Mouse (Mus musculus): Measurements from ENCODE around the gene Znhit2. TPM values are rescaled to one million over a fixed set of nuclear protein-coding genes. Genes with fewer than 3 reads are reported as not detected.

Znhit2 gene
- polyA plus RNA-seq, 1 experiment from 2014 or later: 38.7 TPM

DNA sequence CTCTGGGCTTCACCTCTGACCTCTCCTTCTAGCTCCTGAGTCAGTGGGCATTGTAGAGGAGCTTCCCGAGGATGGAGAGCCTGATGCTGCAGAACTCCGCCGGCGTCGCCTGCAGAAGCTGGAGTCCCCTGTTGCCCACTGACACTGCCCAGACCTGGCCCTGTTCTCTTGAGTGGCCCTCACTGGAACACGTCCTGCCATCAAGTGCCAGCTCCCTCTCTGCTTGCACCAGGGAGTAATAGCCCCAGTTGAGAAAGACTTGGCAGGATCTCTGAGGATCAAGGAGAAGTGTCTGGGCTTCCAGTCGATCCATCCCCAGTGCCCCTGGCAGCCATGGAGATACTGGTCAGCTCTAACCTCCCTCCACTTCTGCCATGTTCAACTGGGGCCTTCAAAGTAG is 8.5 kb upstream of the Znhit2 start:
- Histone ChIP-seq H3K27me3 (ENCODE audit: poor library complexity, severe bottlenecking) (no peaks in the 10 kb centered on the region), H3K4me3 (peak overlapping the region; percentile 8; the same call in 1 of the 2 replicates), H3K36me3 (replicated peaks) (peaks cover 87% of the 10 kb centered on the region), H3K4me1 (peaks cover 26% of the 10 kb centered on the region), H3K27ac (no peak overlapping the region), H3K9me3 (no peaks in the 10 kb centered on the region)
- DNase-seq (ENCODE audit: extremely low spot score, low spot score): no peak
- 86% methylated on average over 7 of the region's 7 CpGs for WGBS

DNA sequence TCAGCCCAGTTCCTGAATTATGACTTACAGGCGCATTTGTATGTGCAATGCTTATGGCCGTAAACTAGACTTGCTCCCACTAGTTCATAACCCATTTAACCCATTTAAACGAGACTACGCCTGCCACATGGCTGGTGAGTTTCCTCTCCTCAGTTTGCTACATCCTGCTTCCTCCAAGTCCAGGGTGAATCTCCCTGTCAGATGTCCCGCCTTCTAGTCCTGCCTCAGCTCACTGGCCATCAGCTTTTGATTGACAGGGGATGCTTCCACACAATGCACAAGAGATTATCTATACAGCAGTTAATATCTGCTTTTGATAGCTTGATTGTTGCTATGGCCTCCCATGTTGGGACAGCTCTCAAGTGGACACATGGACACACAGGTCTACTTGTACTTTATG is 6.7 kb upstream of the Znhit2 start:
- no peaks in the 10 kb centered on the region for H3K27me3 ChIP-seq (ENCODE audit: poor library complexity, severe bottlenecking)
- DNase-seq (ENCODE audit: extremely low spot score, low spot score): no peak
- WGBS: 88% methylated on average over 5 of the region's 5 CpGs
- no peak overlapping the region for H3K4me3 ChIP-seq
- peaks cover 23% of the 10 kb centered on the region for H3K4me1 ChIP-seq
- H3K27ac ChIP-seq: no peak overlapping the region
- peaks cover 79% of the 10 kb centered on the region for H3K36me3 ChIP-seq (replicated peaks)
- no peaks in the 10 kb centered on the region for H3K9me3 ChIP-seq

DNA sequence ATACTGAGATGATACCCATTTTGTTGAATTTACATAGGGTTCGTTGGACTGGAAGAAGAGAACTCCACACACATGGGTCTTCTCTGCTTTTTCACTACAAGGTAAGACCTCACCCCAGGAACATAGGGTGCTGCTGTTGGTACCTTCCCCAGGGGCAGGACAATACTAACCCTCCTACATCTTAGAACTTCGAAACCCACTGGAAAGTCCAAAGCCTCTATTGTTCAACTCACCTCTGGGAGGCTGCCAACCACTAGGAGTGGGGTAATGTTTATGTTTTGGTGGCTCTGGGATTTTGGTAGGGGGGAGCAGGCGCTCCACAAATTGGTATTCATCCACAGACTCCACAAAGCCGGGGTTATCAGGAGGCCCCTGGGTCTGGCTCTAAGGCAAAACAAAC is 4.3 kb upstream of the Znhit2 start:
- no peak for DNase-seq (ENCODE audit: extremely low spot score, low spot score)
- no peaks in the 10 kb centered on the region for H3K9me3 ChIP-seq
- 68% methylated on average over 4 of the region's 4 CpGs for WGBS
- no peaks in the 10 kb centered on the region for H3K27me3 ChIP-seq (ENCODE audit: poor library complexity, severe bottlenecking)
- peak overlapping the region; percentile 98; the same call in 1 of the 2 replicates for H3K27ac ChIP-seq
- peak overlapping the region; percentile 85 for H3K4me3 ChIP-seq
- H3K36me3 ChIP-seq (replicated peaks): peaks cover 68% of the 10 kb centered on the region
- peaks cover 34% of the 10 kb centered on the region for H3K4me1 ChIP-seq

GRCm38 (mm10) chr19:6057313-6058096 is 3.5 kb upstream of the Znhit2 start, which contains the start of the genes Mrpl49 and Fau:
Gene Mrpl49, minus strand, starts transcription at chr19:6057785.
Gene Fau, plus strand, starts transcription at chr19:6057844.
- peak within 1 kb of the TSS; percentile 98 for H3K27ac ChIP-seq
- DNase-seq (ENCODE audit: extremely low spot score, low spot score): peak; percentile 98
- peaks cover 60% of the 10 kb centered on the region for H3K36me3 ChIP-seq (replicated peaks)
- peaks cover 42% of the 10 kb centered on the region for H3K4me1 ChIP-seq
- H3K27me3 ChIP-seq (ENCODE audit: poor library complexity, severe bottlenecking): no peaks in the 10 kb centered on the region
- WGBS: under 1% methylated on average over 60 of the region's 63 CpGs
- H3K9me3 ChIP-seq: no peaks in the 10 kb centered on the region
- peak within 1 kb of the TSS; percentile 85 for H3K4me3 ChIP-seq

DNA sequence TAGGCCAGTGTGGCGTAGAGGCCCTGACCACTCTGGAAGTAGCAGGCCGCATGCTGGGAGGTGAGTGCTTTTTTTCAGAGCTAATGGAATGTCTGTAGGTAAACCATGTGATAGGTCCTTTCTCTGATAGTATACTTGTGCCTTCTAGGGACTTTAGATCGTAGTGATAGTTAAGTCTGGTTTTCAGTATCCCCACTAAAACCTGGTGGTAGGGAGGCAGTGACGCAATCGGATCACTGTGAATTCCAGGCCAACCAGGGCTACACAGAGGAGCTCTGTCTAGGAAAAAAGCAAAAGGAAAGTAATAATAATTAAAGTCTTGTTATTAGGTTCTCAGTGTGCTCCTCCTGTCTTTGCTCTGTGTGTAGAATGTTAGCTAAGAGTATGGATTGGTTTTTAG is 2.5 kb upstream of the Znhit2 start:
- peak overlapping the region; percentile 85 for H3K4me3 ChIP-seq
- DNase-seq (ENCODE audit: extremely low spot score, low spot score): no peak
- peak overlapping the region; percentile 98 for H3K27ac ChIP-seq
- H3K4me1 ChIP-seq: peaks cover 49% of the 10 kb centered on the region
- H3K9me3 ChIP-seq: no peaks in the 10 kb centered on the region
- WGBS: 41% methylated on average over 5 of the region's 5 CpGs
- no peaks in the 10 kb centered on the region for H3K27me3 ChIP-seq (ENCODE audit: poor library complexity, severe bottlenecking)
- peaks cover 58% of the 10 kb centered on the region for H3K36me3 ChIP-seq (replicated peaks)

- DNase-seq (ENCODE audit: extremely low spot score, low spot score): no peak
- Histone ChIP-seq H3K27me3 (ENCODE audit: poor library complexity, severe bottlenecking) (no peaks in the 10 kb centered on the region), H3K36me3 (replicated peaks) (peaks cover 58% of the 10 kb centered on the region), H3K27ac (no peak overlapping the region), H3K4me3 (peak overlapping the region; percentile 85), H3K4me1 (peaks cover 49% of the 10 kb centered on the region), H3K9me3 (no peaks in the 10 kb centered on the region)
- WGBS: 86% methylated on average over 5 of the region's 5 CpGs
Observed at GRCm38 (mm10) chr19:6058966-6059365, 2.0 kb upstream of the Znhit2 start.

GRCm38 (mm10) chr19:6061641-6062302 is 780 bp downstream of the Znhit2 start:
- Histone ChIP-seq H3K4me3 (peak overlapping the region; percentile 70), H3K36me3 (replicated peaks) (peaks cover 37% of the 10 kb centered on the region), H3K27ac (peak overlapping the region; percentile 92), H3K4me1 (peaks cover 54% of the 10 kb centered on the region), H3K27me3 (ENCODE audit: poor library complexity, severe bottlenecking) (no peaks in the 10 kb centered on the region), H3K9me3 (no peaks in the 10 kb centered on the region)
- 4% methylated on average over 44 of the region's 44 CpGs for WGBS
- DNase-seq (ENCODE audit: extremely low spot score, low spot score): peak; percentile 50

GRCm38 (mm10) chr19:6062418-6062817 is 1.4 kb downstream of the Znhit2 start:
- peaks cover 37% of the 10 kb centered on the region for H3K36me3 ChIP-seq (replicated peaks)
- 82% methylated on average over 5 of the region's 5 CpGs for WGBS
- H3K4me3 ChIP-seq: peak overlapping the region; percentile 70
- H3K27me3 ChIP-seq (ENCODE audit: poor library complexity, severe bottlenecking): no peaks in the 10 kb centered on the region
- H3K9me3 ChIP-seq: no peaks in the 10 kb centered on the region
- H3K4me1 ChIP-seq: peaks cover 56% of the 10 kb centered on the region
- no peak for DNase-seq (ENCODE audit: extremely low spot score, low spot score)
- H3K27ac ChIP-seq: peak overlapping the region; percentile 92

DNA sequence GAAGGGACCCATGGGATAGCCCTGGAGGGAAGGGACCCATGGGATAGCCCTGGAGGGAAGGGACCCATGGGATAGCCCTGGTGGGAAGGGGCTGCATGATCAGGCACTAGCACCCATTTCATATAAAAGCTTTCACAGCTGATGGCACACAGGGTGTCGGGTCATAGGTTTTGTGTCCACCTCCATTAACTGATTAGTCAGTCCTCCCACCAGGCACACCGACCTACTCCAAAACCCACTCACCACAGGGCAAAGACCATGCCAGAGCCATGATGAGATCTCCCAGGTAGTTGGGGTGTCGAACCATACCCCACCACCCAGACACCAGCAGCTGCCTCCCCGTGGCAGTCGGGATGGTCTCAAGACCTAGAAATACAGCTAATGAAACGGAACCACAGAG is 2.1 kb downstream of the Znhit2 start:
- WGBS: 95% methylated on average over 6 of the region's 6 CpGs
- H3K27ac ChIP-seq: no peak overlapping the region
- peak overlapping the region; percentile 70; the same call in 1 of the 2 replicates for H3K4me3 ChIP-seq
- H3K4me1 ChIP-seq: peaks cover 62% of the 10 kb centered on the region
- no peaks in the 10 kb centered on the region for H3K27me3 ChIP-seq (ENCODE audit: poor library complexity, severe bottlenecking)
- DNase-seq (ENCODE audit: extremely low spot score, low spot score): no peak
- H3K36me3 ChIP-seq (replicated peaks): peaks cover 37% of the 10 kb centered on the region
- H3K9me3 ChIP-seq: no peaks in the 10 kb centered on the region

- DNase-seq (ENCODE audit: extremely low spot score, low spot score): no peak
- H3K4me1 ChIP-seq: peaks cover 51% of the 10 kb centered on the region
- 46% methylated on average over 5 of the region's 5 CpGs for WGBS
Observed at GRCm38 (mm10) chr19:6066571-6066970, 5.6 kb downstream of the Znhit2 start.

DNA sequence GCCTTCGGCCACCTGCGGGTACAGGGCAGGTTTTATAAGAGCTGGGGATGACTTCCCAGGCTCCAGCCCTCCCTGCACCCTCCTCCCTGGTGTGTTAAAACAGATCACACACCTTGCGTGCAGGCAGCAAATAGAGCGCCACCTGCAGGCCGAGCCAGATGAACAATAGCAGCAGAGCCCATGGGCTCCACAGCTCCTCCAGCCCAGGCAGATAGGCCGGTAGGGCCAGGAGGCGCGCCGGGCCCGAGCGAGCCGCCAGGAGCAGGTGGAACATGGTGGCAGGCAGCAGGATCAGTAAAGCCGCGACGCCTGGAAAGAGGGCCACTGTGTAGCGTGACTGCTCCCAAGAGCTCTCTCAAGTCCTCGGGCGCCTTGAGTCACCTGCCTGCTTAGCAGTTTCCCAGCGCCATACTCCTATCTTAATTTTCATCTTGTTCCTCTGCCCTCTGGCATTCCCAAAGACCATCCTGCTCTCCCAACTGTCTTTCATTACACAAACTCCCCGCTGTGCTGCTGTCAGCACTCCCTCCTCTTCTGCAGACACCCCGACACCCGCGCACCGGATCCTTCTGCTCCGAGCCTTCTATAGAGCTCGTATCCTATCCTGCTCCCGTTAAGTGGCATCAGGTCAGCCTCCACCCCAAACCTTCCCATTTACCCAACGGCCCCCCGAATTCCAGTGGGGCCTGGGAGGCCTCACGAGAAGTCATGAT is 6.2 kb downstream of the Znhit2 start:
- Histone ChIP-seq H3K27me3 (ENCODE audit: poor library complexity, severe bottlenecking) (0 out of 2 replicates have a peak, but pooled peaks cover 3% of the 10 kb centered on the region), H3K4me3 (peak overlapping the region; percentile 70), H3K36me3 (replicated peaks) (peaks cover 51% of the 10 kb centered on the region), H3K4me1 (peaks cover 45% of the 10 kb centered on the region), H3K27ac (peak overlapping the region; percentile 89), H3K9me3 (no peaks in the 10 kb centered on the region)
- WGBS: under 1% methylated on average over 30 of the region's 30 CpGs
- DNase-seq (ENCODE audit: extremely low spot score, low spot score): peak; percentile 86

More at GRCm38 (mm10) chr19:6066571-6066970, 5.6 kb downstream of the Znhit2 start:
- Histone ChIP-seq H3K27me3 (ENCODE audit: poor library complexity, severe bottlenecking) (0 out of 2 replicates have a peak, but pooled peaks cover 3% of the 10 kb centered on the region), H3K36me3 (replicated peaks) (peaks cover 48% of the 10 kb centered on the region), H3K9me3 (no peaks in the 10 kb centered on the region), H3K27ac (peak overlapping the region; percentile 89), H3K4me3 (peak overlapping the region; percentile 70)

DNA sequence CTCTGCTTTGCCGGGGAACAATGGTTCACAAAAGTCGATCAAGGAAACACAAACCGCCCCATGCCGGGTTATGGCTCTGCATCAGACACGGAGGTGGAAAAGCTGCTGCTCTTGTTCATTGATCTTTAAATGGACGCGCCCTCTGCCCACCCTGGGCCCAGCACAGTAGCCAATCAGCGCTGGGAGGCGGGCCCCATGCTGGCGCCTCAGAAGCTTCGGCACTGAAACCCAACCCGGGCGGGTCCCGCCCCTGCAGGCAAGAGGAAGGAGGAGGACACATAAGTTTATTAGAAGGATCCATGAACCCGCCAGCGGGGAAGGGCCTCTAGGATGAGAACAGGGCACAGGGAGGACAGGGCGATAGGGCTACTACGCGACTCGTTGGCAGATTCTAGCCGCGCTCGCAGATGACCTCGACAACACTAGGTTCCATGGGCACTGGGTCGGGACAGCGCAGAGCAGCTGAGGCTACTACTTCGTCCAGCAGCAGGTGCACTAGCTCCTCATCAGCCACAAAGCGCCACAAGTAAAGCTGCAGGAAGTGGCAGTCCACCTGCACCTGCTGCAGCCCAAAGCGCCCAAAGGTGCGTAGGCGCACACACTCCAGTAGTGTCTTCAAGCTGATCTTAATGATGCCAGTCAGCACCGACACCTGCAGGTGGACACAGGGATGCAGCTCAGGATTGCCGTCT is 6.9 kb downstream of the Znhit2 start, which contains the start of gene Tm7sf2:
Gene Tm7sf2 (minus strand): TSS at position 650 of the 692 bp plus-strand sequence.
- Histone ChIP-seq H3K36me3 (replicated peaks) (peaks cover 53% of the 10 kb centered on the region), H3K4me1 (peaks cover 38% of the 10 kb centered on the region), H3K27me3 (ENCODE audit: poor library complexity, severe bottlenecking) (0 out of 2 replicates have a peak, but pooled peaks cover 3% of the 10 kb centered on the region), H3K4me3 (peak within 1 kb of the TSS; percentile 70), H3K27ac (peak within 1 kb of the TSS; percentile 89), H3K9me3 (no peaks in the 10 kb centered on the region)
- whole genome bisulfite sequencing: 8% methylated on average over 33 of the region's 33 CpGs
- peak; percentile 92 for DNase-seq (ENCODE audit: extremely low spot score, low spot score)
